Mouse (Mus musculus): ENCODE measurements around the gene Arpc5.
A peak's percentile ranks its signal among the peaks of the same experiment; 100 is the strongest.

The Arpc5 gene

GRCm38 (mm10) chr1:152817027-152817769 is 50.9 kb downstream of the Arpc5 start:
- peak; percentile 35 for DNase-seq

GRCm38 (mm10) chr1:152817794-152818193 is 51.5 kb downstream of the Arpc5 start:
- peak; percentile 69 to 73 for DNase-seq

DNA sequence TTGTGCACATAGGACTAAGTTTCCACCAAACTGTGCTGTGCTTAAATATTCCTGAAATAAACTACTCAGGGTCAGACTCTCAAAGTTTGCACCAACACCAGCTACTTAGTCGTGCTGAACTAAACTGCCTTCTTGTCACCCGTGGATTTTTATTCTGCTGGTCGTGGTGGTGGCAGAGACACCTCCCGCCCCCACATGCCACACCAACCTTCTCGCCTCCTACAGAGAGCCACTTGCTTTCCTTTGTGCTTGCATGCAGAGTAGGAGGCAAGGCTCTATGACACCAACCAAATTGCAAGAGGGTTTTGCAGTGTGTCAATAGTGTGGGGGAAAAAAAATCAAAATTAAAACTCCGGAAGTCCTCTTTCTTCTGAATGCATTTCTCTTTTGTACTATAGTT is 53.2 kb downstream of the Arpc5 start:
- no peak for DNase-seq

DNA sequence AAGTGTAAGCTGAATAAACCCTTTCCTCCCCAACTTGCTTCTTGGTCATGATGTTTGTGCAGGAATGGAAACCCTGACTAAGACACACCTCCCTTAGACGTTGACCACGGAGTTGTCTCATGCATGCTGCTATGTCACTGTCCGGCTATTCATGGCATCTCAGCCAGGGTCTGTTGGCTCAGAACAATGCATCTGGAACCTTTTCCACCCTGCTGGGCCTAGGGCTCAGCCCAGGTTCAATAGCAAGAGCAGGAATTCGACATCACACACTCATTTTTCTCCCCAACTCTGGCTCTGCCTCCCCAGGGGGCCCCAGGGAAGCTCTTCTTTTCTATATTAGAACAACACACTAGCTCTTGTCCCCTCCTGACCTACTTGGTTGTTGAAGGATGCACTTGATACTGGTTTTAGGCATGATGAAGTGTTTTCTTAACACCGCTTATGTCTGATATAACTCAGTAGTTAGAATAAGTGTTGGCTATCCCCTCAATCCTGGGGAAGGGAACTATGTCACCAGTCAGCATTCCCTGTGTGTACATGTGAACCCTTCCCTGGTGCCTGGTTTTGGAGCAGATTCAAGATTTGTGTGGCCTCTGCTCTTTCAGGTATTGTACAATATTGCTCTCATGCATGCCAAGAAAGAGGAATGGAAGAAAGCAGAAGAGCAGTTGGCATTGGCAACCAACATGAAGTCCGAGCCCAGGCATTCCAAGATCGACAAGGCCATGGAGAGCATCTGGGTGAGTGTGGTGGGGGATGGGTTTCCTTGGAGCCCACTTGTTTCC is 54.8 kb downstream of the Arpc5 start:
- no peak for DNase-seq

GRCm38 (mm10) chr1:152821746-152822145 is 55.4 kb downstream of the Arpc5 start:
- DNase-seq = no peak

GRCm38 (mm10) chr1:152824206-152824605 is 57.9 kb downstream of the Arpc5 start:
- DNase-seq = no peak
